Mouse (Mus musculus): ENCODE data around the gene Adgre5. TPM values are rescaled to one million over a fixed set of nuclear protein-coding genes. Genes with fewer than 3 reads are reported as not detected.

Adgre5 gene
- polyA plus RNA-seq, 1 experiment = 23.5 TPM

- H3K27me3 ChIP-seq (replicated peaks) = no peaks in the 10 kb centered on the region
- H3K4me3 ChIP-seq (replicated peaks) = no peak overlapping the region
- H3K36me3 ChIP-seq (replicated peaks; ENCODE audit: low read length) = peaks cover 100% of the 10 kb centered on the region
- H3K4me1 ChIP-seq = peaks cover 9% of the 10 kb centered on the region; the same call in 1 of the 2 replicates
- no peaks in the 10 kb centered on the region for H3K9me3 ChIP-seq
- TF ChIP-seq FLI1 (IDR thresholded peaks at IDR 0.05; ENCODE audit: low read length) (no peak), GATA1 (IDR thresholded peaks at IDR 0.05; ENCODE audit: borderline replicate concordance, low read length) (no peak)
Measured at GRCm38 (mm10) chr8:83674497-83674896, 66.6 kb downstream of the Adgre5 start.

Other genes with a start within 250 kb of the Adgre5 start
- not detected in 2 replicates for gene Olfr370, start 205.5 kb downstream of the Adgre5 start, polyA plus RNA-seq (2012; ENCODE audit: insufficient read depth, low replicate concordance)
- 84.7 and 511 TPM in 2 replicates for gene Ndufb7, start 174.7 kb downstream of the Adgre5 start, polyA plus RNA-seq (2012; ENCODE audit: insufficient read depth, low replicate concordance)
- gene Tecr, start 133.4 kb downstream of the Adgre5 start, polyA plus RNA-seq (2012; ENCODE audit: insufficient read depth, low replicate concordance) = 406 and 513 TPM in 2 replicates
- gene Dnajb1, start 133.1 kb downstream of the Adgre5 start, polyA plus RNA-seq (2012; ENCODE audit: insufficient read depth, low replicate concordance) = 23.3 and 30.5 TPM in 2 replicates
- gene Gipc1, start 88.6 kb downstream of the Adgre5 start, polyA plus RNA-seq (2012; ENCODE audit: insufficient read depth, low replicate concordance) = 306 and 351 TPM in 2 replicates
- 0.45 and 0.73 TPM in 2 replicates for gene Ptger1, start 74.6 kb downstream of the Adgre5 start, polyA plus RNA-seq (2012; ENCODE audit: insufficient read depth, low replicate concordance)
- gene Pkn1, start 42.1 kb downstream of the Adgre5 start, polyA plus RNA-seq (2012; ENCODE audit: insufficient read depth, low replicate concordance) = 73.0 and 95.0 TPM in 2 replicates
- gene Ddx39, start 26.1 kb downstream of the Adgre5 start, polyA plus RNA-seq (2012; ENCODE audit: insufficient read depth, low replicate concordance) = 7.5 and 18.1 TPM in 2 replicates
- gene Adgrl1, start 158.8 kb upstream of the Adgre5 start, polyA plus RNA-seq (2012; ENCODE audit: insufficient read depth, low replicate concordance) = 6.8 and 10.5 TPM in 2 replicates
- gene Gm10644, start 213.9 kb upstream of the Adgre5 start, polyA plus RNA-seq (2012; ENCODE audit: insufficient read depth, low replicate concordance) = not detected in 2 replicates
- 38.1 and 95.4 TPM in 2 replicates for gene Asf1b, start 214.2 kb upstream of the Adgre5 start, polyA plus RNA-seq (2012; ENCODE audit: insufficient read depth, low replicate concordance)
- 25.3 and 30.8 TPM in 2 replicates for gene Prkaca, start 231.7 kb upstream of the Adgre5 start, polyA plus RNA-seq (2012; ENCODE audit: insufficient read depth, low replicate concordance)